Mouse (Mus musculus) naive thymus-derived CD4-positive, alpha-beta T cell, adult 2 months (primary cell): Measurements from ENCODE around the gene Herpud2.

Experiments used
- DNase-seq: peaks from one replicate; pipeline ENCODE4 v3.0.0-alpha.2; 2011; ENCODE audit warnings: low read depth

Gene Herpud2

DNA sequence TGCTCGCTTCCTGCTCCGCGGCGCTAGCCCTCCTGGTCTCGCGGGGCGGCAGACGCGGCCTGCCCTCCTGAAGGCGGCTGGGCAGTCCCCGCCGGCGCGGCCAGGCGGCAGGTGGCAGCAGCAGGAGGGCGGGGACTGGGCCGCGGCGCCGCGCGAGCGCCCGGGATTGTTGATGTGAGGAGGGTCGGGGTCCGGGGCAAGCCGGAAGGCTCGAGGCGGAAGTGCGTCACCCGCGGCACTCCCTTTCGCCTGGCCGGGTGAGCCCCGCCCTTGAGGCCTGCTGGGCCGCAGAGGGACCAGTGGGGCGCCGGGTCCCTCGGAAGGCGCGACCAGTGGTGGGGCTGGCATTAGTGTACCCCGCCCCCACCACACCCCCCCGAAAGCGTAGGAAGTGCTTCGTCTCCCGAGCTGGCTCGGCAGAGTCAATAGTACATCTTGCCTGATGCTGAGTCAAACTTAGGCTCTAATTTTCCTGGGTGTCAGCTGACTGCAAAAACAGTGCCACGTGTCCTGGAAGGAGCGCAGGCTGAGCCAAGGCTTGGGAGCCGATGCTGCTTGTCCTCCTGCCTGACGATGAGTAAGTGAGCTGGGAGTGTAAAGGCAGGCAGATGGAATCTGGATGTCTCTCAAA lies at the start of gene Herpud2:
TSS of gene Herpud2 (minus strand) at position 210 of the 631 bp plus-strand sequence.
- DNase-seq, result peak; percentile 95

DNA sequence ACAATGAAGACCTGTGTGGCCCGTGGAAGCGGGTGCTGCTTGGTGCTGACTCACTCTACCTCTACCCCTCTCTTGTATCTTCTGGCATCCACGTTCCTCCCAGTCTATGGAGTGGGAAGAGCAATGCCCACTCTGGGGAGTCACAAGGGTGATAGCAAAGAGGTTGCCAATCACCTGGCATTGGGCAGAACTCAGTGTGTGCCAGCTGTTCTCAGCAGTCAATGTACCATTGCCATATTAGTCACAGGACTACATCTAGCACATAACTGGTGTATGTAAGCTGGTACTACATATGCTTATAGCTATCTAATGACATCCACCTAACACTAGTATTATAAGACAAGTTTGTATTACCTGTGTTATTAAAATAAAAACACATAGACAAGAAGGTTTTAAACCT lies 49.4 kb upstream of the Herpud2 start:
- no peak for DNase-seq

DNA sequence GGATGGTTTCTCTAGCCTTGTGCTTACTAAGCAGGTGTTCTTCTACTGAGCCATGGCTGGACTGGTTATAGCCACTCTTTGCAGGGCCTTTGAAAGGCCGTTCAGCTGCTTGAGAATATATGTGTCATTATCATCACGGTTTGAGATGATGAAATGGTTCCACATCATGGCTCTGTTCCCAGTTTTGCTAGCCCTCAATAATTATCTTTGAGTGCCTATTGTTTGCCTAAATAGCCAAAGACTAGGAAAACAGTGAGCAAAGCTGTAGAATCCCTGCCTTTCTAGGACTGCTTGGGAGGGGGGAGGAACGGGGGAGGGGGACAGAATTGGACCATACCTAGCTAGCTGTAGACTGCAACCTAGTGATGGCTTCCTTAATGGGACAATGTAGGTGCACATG lies 48.5 kb upstream of the Herpud2 start:
- no peak for DNase-seq

DNA sequence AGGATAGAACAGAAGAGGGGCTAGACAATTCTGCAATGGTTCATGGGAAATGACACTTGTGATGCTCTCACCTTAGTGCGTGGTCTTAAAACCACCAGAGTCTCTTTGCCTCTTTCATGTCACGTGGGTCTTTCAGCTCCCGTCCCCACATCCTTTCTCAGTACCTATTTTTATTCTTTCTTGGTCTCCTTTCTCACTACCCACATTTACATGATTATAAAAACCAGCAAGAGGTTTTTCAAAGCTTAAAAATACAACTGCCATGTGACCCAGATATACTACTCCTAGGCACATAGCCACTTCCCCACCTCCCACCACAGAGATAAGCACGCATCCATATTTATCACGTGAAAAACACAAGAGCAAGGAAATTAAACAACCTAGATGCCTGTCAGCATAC lies 45.1 kb upstream of the Herpud2 start:
- DNase-seq, result peak; percentile 88

DNA sequence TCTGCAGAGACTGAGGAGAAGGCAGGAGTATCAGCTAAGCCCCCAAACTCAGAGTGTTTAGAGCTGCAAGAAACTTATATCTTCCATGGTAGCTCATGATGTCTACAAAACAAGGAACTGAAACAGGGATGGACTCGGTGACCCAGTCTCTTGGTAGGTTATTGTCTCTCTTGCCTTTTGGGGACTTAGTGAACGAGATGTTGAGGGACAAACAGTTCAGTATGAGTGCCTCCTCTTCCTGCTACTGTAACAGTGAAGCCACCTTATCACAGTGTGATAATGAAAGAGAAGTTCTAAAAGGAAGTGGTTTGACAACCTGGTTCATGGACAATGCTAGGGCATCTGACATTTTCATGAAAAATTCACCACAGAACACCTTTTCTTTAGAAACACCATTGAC lies 40.0 kb upstream of the Herpud2 start:
- DNase-seq, result peak; percentile 69

DNA sequence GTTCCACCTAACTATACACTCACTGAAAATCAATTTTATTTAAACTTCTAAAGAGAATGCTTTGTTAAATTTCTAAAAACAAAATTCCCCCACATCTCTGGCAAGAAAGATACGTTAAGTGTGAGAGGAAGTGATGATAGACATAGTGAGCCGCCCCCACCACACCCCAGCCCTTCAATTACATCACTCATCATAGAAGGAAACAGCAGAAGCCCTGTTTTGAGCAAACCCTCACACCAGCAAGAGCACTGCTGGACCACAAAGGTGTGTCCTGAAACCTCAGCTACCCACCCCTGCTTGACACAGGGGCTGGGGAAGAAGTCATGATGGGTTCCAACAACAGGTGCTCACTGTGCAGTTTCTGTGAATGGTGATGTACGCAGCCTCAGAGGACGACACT lies 34.9 kb upstream of the Herpud2 start:
- DNase-seq, result peak; percentile 84

DNA sequence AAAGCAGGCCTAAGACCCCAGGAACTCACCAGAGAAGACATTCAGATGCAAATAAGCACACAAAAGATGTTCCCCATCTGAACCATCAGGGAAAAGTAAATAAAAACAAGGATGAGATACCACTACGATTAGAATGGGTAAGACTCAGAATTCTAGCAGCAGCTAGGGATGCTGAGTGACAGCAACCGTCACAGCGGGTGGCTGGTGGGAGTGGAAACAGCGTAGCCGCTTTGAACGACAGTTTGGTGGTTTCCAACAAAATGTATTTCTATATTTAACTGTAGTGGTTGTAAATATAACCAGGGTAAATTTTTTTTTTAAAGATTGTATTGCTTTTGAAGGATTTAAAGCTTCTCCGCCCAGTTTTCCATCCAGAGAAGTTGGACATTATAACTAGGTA lies 34.2 kb upstream of the Herpud2 start:
- DNase-seq, result peak; percentile 79

DNA sequence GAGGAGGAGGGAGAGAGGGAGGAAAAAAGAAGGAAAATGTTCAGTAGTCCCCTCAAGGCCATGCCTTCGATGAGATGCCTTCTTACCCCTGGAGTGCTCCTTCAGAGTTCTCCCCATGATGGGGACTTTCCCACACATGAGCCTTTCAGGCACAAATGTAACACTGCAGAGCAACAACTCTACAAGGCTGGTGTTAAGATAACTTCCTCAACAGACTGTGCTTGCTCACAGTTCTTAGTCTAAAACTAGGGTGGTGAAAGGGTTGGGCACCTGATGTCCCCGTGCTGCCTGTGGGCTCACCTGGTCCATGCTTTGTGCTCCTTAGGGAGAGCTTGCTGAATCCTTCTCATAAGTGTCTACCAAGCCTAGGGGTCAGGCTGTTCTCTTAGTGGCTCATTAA lies 33.0 kb upstream of the Herpud2 start:
- DNase-seq, result peak; percentile 53

DNA sequence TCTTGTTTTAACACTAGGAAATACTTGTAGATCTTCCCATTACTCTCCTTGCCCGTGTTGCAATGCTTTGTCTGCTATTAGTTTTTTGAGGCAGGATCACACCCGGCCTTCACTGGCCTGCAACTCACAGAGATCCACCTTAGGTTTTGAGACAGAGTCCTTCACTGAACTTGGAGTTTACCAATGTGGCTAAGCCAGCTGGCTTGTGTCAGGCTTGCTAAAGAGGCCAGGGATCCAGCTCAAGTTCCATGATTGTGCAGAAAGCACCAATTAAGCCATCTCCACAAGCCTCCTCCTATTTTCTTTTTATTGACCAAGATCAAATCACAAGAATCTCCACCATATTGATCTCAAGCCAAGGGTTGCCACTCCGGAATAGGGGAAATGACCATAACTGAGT lies 26.4 kb upstream of the Herpud2 start:
- no peak for DNase-seq

DNA sequence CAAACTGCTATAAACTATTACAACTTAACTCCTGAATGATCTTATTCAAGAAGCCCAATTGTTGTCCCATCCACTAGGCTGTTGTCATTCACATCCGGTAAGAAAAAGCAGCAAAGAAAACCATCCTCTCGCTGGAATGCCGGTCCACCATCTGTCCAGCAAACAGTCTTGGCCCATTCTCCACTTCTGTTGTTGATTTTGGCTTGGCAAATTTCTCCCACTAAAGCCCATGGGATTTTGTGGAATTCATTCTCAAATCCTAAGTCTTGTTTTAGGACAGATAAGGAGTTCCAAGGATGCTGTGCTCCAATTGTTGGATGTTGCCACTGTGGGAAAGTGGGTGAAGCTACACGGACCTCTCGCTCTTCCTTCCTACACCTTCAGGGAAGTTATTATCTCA lies 25.6 kb upstream of the Herpud2 start:
- DNase-seq, result no peak

DNA sequence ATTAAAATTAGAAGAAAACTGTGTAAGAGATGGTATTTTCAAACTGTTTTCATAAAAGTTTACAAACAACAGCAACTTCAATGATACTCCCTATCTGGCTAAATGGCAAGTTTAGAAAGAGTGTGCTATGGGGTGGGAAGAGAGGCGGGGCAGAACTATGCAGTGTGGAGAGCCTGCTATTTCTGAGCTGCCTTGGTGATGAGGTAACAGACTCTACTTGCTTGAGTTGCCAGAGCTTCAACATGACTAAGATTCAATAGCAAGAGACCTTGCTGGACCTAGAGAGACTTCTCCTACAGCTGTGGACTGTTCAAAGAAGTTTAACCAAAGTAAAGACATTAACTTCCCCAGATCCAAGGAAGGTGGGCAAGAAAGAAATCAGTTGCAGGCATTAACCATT lies 24.9 kb upstream of the Herpud2 start:
- no peak for DNase-seq

DNA sequence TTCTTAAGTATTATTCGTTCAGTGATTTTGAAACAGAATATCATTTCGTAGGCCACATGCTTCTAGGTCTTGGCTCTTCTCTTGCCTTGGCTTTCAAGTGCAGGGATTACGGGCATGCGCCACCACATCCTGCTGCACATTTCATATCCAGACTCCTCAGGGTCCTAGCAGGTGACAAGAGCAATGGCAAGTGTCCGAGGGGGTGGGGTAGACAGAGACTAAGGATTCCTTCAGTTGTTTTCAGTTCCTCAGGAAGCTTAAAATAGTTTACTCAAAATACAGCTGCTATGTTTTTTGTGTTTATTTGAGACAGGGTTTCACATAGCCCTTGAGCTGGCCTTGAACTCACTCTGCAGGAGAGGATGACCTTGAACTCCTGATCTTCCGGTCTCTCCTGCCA lies 24.4 kb upstream of the Herpud2 start:
- DNase-seq, result no peak

DNA sequence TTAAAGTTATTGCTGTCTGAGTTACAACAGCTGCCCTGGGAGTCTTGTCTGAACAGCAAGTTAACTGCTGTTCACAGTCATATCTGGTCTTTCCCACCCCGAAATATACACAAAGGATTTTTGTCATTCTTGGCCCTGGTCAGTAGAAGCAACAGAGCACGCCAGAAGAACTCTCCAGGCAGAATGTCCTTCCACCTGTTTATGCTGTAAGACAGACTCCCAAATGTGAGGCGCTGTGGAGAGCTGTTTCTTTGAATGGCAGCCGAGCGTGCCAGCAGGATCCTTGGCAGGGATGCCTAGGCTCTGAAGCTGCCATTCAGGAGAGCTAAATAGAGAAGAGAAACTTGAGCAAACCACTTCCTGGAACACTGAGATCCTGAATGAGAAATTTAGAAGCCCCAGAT lies 23.4 kb upstream of the Herpud2 start:
- DNase-seq, result no peak

DNA sequence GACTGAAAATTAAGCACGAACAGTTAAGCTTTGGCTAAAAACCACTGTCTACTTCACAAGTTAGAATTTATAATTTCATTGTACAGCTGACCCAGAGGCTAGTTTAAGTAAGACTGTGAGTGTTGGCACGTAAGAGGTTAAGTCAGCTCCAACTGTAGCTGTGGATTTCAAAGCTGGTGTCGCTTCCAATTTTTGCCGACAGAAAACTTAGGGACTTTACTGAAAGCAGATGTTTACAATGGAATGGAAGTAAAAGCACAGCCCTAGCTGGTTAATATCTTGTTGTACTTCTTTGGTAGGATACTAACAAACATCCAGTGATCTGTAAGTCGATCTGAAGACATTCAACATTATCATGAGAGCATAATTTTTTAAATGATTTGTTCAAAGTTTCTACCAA lies 23.0 kb upstream of the Herpud2 start:
- no peak for DNase-seq

DNA sequence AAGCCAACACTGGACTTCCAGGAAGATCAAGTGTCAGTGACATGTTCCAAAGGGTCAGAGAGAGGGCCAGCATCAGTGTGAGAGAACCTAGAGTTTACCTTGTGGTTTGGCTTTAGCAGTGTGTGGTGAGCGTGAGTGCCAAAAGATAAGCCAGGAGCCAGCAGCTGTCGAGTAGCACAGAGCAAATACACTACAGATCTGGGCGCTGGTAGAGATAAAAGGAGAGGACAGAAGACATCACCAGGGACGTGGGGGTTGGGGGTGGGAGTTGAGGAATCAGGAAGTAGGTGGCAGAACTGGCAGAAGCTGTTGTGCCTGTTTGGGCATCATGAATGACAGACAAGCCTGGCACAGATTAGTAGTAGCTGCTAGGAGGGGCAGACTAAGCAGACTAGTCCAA lies 21.6 kb upstream of the Herpud2 start:
- DNase-seq, result peak; percentile 35

DNA sequence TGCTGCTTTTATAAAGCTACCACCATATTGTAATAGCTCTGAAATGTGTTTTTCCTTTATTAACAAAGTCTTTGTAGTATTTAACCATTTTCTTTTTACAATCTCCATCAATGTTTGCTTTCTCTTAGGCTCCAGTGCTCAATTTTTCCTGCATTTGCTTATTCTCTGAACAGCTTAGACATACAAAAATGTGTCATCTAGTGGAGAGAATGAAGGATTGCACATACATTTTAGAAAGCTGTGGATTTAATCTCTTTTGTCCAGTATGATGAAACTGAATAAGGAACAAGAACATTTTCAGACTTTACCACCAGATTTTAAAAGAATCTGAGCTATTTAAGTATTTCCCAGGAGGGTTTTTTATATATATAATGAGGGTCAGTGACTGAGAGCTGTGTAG lies 18.0 kb upstream of the Herpud2 start:
- DNase-seq, result no peak

DNA sequence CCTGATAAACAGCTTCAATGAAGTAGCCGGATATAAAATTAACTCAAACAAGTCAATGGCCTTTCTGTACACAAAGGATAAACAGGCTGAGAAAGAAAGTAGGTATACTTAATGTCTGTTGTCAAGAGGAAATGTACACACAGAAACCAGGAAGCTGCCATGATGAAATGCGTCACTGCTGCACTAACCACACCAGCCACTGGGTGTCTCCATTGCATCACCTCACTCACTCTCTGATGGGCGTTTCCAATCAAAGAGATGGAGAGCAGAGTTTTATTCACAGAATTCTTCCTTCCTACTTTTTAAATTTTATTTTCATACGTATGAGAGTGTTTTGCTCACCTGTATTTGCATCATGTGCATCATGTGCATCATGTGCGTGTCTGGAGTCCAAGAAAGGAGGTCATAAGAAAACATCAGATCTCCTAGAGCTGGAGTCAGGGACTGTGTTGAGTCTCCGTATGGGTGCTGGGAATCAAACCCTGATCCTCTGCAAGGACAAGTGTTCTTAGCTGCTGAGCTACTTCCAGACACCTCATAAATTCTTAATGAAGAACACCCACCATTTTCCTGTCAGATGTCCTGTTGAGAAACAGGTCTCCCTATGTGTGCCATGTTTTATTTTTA lies 16.0 kb upstream of the Herpud2 start:
- peak; percentile 96 for DNase-seq

DNA sequence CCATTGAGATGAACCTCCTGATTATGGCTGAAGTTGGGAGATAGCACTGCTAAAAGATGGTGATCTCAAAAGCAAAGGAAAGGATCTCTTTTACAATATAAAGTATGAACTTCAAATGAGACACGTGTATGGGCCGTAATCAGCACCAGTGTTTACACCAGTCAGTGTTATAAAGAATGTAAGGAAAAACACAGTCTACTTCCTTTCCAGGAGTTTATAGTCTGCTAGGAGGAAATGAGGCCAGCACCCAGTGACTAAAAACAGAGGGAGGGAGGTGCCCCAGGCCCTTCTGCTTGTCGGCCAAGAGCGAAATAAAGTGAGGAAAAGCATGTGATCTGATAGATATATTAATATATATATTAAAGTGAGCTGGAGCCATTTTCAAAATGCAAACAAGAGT lies 6.6 kb upstream of the Herpud2 start:
- DNase-seq, result no peak

DNA sequence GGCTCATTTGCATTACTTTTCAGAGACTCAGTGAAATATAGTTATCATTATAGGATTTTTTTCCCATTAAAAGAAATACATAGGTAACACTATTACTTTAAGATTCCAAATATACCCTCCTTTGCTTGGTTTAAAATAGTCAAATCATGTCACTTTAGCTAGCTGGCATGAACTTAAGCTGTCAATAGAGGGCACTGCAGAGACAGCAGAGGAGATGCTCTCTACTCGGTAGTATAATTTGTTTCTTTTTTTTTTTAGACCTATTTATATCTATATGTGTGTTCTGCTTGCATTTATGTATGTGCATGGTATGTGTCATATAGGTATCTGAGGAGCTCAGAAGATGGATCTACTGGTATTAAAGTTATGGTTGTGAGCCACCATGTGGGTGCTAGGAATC lies 4.8 kb upstream of the Herpud2 start:
- DNase-seq, result peak; percentile 67

DNA sequence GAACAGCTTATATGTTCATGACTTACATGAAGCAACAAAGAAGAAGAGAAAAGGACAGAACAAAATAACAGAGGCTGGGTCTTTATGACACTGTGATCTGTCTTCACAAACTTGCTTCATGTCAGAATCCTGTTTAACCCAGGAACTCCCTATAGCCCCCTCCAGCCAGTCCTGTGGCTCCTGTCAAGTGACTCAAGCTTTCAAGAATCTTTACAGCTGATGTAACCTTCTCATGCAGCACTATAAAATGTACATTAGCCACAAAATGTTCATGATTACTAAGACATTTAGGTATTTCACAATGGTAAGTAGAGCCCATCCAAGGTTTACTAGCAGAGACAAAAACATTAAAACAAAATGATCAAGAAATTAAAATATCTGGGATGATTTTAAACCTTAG lies 1.4 kb upstream of the Herpud2 start:
- DNase-seq, result no peak

DNA sequence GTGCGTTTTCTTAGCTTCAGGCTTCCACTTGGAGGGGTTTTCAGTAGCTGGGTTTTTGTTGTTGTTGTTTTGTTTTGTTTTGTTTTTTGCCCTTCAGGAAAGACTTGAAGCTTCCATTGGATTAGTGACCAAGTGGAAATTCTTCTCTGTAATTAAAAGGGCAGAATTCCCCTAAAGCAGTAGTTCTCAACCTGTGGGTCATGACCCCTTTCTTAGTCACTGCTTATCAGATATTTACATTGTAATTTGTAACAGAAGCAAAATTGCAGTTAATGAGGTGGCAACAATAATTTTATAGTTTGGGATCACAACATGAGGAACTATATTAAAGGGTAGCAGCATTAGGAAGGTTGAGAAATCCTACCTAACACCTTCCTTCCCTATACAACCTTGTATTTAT lies 837 bp upstream of the Herpud2 start:
- DNase-seq, result no peak

DNA sequence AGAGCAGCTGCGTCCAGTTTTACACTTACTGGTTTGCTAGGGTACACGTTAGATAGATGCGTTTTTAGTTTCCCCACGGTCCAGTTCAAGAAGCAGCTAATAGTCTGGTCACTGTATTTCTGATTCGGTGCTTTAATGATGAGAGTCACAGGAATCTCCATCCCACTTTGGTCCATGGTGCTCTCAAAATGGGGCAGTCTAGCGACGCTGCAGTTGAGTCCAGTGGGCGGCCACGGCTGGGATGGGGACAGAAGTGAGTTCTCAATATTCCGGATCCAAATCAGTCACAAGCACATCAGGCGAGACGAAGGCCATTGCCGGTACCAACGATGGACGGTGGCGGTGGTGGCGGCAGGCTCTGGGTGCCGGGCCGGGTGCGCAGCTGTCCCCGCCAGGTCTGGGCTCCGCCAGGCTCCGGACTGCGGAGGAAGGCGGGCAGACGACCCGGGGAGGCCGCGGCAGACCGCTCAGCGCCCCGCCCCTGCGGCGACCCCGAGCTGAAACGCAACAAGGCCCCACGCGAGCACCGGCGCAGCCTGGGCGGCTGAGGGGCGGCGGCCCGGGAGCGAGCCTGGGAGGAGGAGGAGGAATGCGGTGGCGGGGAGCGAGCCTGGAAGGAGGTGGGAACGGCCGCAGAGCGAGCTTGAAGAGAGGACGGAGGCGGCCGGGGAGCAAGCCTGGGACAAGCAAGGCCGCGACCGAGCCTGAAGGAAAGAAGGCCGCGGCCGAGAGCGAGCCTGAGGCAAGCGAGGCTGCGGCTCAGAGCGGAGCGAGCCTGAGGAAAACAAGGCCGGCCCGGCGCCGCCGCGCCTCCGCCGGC lies 619 bp downstream of the Herpud2 start:
- DNase-seq, result no peak

DNA sequence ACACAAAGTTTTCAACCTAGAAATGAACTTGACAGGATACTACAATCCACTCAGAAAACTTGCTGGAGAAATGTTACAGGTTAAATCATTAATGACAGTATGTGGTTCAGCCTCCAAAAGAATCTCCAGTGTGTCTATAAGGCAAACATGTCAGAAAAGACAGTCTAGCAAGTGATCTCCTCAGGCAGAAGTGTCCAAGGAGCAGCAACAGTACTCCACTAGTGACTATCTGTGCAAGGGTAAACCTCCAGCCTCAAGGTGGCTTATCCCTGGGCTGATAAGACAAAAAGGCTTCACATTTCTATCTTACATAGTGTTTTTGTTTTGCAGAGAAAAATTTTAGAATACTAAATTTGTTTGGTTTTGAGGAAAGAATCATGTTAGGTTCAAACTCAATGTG lies 2.9 kb downstream of the Herpud2 start:
- peak; percentile 14 for DNase-seq
